Mouse (Mus musculus) brain, embryonic 14.5 days (tissue): ENCODE data around the gene Ap2a1.

Experiments
- CTCF ChIP-seq: fragments of 200-500 bp; IDR thresholded peaks from 2 replicates; pipeline ENCODE4 v1.5.1; 2012; ENCODE audit warnings: inconsistent platforms, mild to moderate bottlenecking, moderate library complexity, borderline replicate concordance; ENCODE audit not compliant: insufficient read depth, insufficient read length; ENCODE audit errors: extremely low read depth
- POLR2A ChIP-seq: fragments of 200-500 bp; IDR thresholded peaks from 2 replicates; pipeline ENCODE4 v1.6.1; 2012; ENCODE audit warnings: mild to moderate bottlenecking, inconsistent platforms, borderline replicate concordance; ENCODE audit not compliant: poor library complexity, insufficient read depth, insufficient read length, severe bottlenecking; ENCODE audit errors: extremely low read depth

- TF ChIP-seq CTCF (no peak; the same call in 1 of the 2 replicates), POLR2A (peak; percentile 33; the same call in 1 of the 2 replicates)
Measured at GRCm38 (mm10) chr7:44857042-44857552, 72.2 kb downstream of the Ap2a1 start, which contains the start of gene Pnkp.
